Mouse (Mus musculus): Measurements from ENCODE around the gene Gm29866.
"Not testable (repeated sequence)": the region's sequence is repeated elsewhere in the genome, so short reads cannot be mapped to it uniquely, and the experiment has no call there.

Gm29866 gene

DNA sequence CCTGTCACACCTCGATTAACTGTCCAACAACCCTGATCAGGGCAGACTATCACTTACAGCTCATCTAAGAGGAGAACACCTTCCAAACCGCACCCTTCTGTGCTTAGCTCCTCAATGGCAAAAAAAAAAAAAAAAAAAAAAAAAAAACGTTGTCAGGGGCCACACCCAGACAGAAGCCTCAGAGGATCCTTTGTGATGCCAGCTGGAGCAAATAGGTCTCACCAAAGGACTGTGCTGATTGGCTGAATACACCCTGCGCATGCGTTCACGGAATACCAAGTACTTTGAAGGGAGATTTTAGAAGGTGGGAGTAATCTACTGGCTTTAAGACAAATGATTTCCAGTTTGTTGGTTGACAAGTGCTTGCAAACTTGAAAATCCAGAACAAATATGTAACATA, at the start of gene Gm29866:
Gene Gm29866, minus strand, starts transcription at position 101 of the 400 bp plus-strand sequence.
- not testable (repeated sequence) for DNase-seq (ENCODE audit: low read depth, low spot score)

Data from R1 (cell line).